Mouse (Mus musculus) mesoderm, embryonic 11.5 days (tissue): Measurements from ENCODE around the gene Hic1.

Experiments
- DNase-seq: peaks from one replicate; pipeline ENCODE4 v3.0.0-alpha.2; 2012; ENCODE audit warnings: low read depth, low spot score

The Hic1 gene

GRCm38 (mm10) chr11:75148332-75149035 lies 20.8 kb downstream of the Hic1 start:
- DNase-seq, result no peak

GRCm38 (mm10) chr11:75147846-75148168 lies 21.5 kb downstream of the Hic1 start:
- peak; percentile 47 for DNase-seq

GRCm38 (mm10) chr11:75147106-75147845 lies 22.0 kb downstream of the Hic1 start:
- peak; percentile 76 for DNase-seq

GRCm38 (mm10) chr11:75145841-75146240 lies 23.5 kb downstream of the Hic1 start:
- no peak for DNase-seq

GRCm38 (mm10) chr11:75142749-75143148 lies 26.6 kb downstream of the Hic1 start:
- no peak for DNase-seq

- peak; percentile 43 for DNase-seq
Observed at GRCm38 (mm10) chr11:75141913-75142312, 27.4 kb downstream of the Hic1 start.

- DNase-seq, result no peak
Observed at GRCm38 (mm10) chr11:75141038-75141437, 28.3 kb downstream of the Hic1 start.

GRCm38 (mm10) chr11:75140431-75140830 lies 28.9 kb downstream of the Hic1 start:
- DNase-seq, result no peak

GRCm38 (mm10) chr11:75139122-75139963 lies 30.0 kb downstream of the Hic1 start:
- DNase-seq, result peak; percentile 63

- DNase-seq, result peak; percentile 53
Observed at GRCm38 (mm10) chr11:75136666-75137398, 32.5 kb downstream of the Hic1 start.

- DNase-seq, result no peak
Observed at GRCm38 (mm10) chr11:75135358-75135757, 34.0 kb downstream of the Hic1 start.

- no peak for DNase-seq
Observed at GRCm38 (mm10) chr11:75134485-75135068, 34.7 kb downstream of the Hic1 start.

GRCm38 (mm10) chr11:75133951-75134350 lies 35.4 kb downstream of the Hic1 start:
- DNase-seq, result peak; percentile 66

- DNase-seq, result no peak
Observed at GRCm38 (mm10) chr11:75133391-75133790, 35.9 kb downstream of the Hic1 start.

GRCm38 (mm10) chr11:75132278-75132677 lies 37.0 kb downstream of the Hic1 start:
- DNase-seq, result no peak

GRCm38 (mm10) chr11:75131300-75131699 lies 38.0 kb downstream of the Hic1 start:
- DNase-seq, result no peak

- no peak for DNase-seq
Observed at GRCm38 (mm10) chr11:75129481-75129880, 39.8 kb downstream of the Hic1 start.

- DNase-seq, result no peak
Observed at GRCm38 (mm10) chr11:75126384-75126783, 42.9 kb downstream of the Hic1 start.

- DNase-seq, result no peak
Observed at GRCm38 (mm10) chr11:75124406-75124805, 44.9 kb downstream of the Hic1 start.

GRCm38 (mm10) chr11:75121348-75121747 lies 48.0 kb downstream of the Hic1 start:
- no peak for DNase-seq

GRCm38 (mm10) chr11:75119841-75120240 lies 49.5 kb downstream of the Hic1 start:
- DNase-seq, result no peak
